Mouse (Mus musculus) forebrain, embryonic 16.5 days (tissue): ENCODE measurements at regions not wholly inside any gene's neighbourhood (a gene's known extent, or its start where the extent isn't known, plus 50 kb on each side); places are given as distances from the start of the nearest gene placed in this dataset.

ENCODE experiments used
- ATAC-seq: fragments of 200-750 bp; cut with Nextera tagmentation; 2 replicates; pipeline ENCODE4 v1.8.0; 2017; ENCODE audit warnings: mild to moderate bottlenecking, moderate library complexity
- H3K27ac ChIP-seq: fragments of 300-500 bp; sonication (generic); 2 replicates; pipeline ENCODE4 v1.5.1; 2014; ENCODE audit warnings: low read length, control low read depth
- H3K27me3 ChIP-seq: fragments of 300-500 bp; sonication (generic); replicated peaks from 2 replicates; pipeline ENCODE4 v1.6.1; 2014; ENCODE audit warnings: low read length; ENCODE audit not compliant: control insufficient read depth, insufficient read depth
- H3K36me3 ChIP-seq: fragments of 300-500 bp; sonication (generic); 2 replicates; pipeline ENCODE4 v1.6.1; 2014; ENCODE audit not compliant: control insufficient read depth, insufficient read depth
- H3K4me1 ChIP-seq: fragments of 300-500 bp; sonication (generic); replicated peaks from 2 replicates; pipeline ENCODE4 v1.6.1; 2014; ENCODE audit warnings: low read length; ENCODE audit not compliant: control insufficient read depth, insufficient read depth
- H3K4me2 ChIP-seq: fragments of 300-500 bp; sonication (generic); 2 replicates; pipeline ENCODE4 v1.6.1; 2014; ENCODE audit warnings: mild to moderate bottlenecking, low read length, control low read depth
- H3K4me3 ChIP-seq: fragments of 300-500 bp; sonication (generic); replicated peaks from 2 replicates; pipeline ENCODE4 v1.5.1; 2014; ENCODE audit warnings: mild to moderate bottlenecking, low read length, control low read depth
- H3K9ac ChIP-seq: fragments of 300-500 bp; sonication (generic); replicated peaks from 2 replicates; pipeline ENCODE4 v1.6.1; 2014; ENCODE audit warnings: low read depth, low read length, control low read depth
- H3K9me3 ChIP-seq: fragments of 300-500 bp; sonication (generic); 2 replicates; pipeline ENCODE4 v1.6.1; 2016; ENCODE audit warnings: low read length; ENCODE audit not compliant: control insufficient read depth
- WGBS: fragments of 180-500 bp; shearing (Covaris S2); extraction: QIAGEN DNeasy Blood & Tissue Kit; methylation state at CpG from one replicate; pipeline ENCODE4 v1.1.7; 2014; 5-methylcytosine and 5-hydroxymethylcytosine counted together

DNA sequence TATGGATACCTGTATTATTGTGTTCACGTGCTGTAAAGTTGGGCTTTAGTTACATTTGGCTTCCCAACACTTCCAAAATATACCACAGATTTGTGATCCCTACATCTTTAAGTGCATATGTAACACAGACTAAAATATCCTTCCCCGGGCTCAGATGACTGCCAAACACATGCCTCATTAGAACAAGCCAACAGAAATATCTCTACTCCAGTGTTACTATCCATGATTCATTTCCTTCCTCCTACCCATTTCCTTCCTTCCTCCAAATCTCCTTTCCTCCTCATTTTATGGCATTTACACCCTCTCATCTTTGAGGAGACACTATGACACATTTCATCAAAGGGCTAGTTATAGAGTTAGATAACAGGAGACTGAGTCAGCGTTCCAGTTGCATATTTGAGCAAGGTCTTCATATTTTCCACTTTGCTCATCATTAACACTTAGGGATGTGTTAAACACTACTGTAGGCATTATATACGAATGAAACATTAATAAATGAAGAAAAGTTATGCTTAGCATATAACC lies 1144.4 kb upstream of the Cited2 start:
- Histone ChIP-seq H3K4me1 (no peaks in the 10 kb centered on the region), H3K4me3 (no peak overlapping the region), H3K4me2 (no peak overlapping the region), H3K27ac (no peak overlapping the region), H3K9ac (no peak overlapping the region), H3K36me3 (no peaks in the 10 kb centered on the region), H3K9me3 (no peaks in the 10 kb centered on the region), H3K27me3 (no peaks in the 10 kb centered on the region)
- 86% methylated on average over 4 of the region's 4 CpGs for WGBS
- no peak for ATAC-seq

DNA sequence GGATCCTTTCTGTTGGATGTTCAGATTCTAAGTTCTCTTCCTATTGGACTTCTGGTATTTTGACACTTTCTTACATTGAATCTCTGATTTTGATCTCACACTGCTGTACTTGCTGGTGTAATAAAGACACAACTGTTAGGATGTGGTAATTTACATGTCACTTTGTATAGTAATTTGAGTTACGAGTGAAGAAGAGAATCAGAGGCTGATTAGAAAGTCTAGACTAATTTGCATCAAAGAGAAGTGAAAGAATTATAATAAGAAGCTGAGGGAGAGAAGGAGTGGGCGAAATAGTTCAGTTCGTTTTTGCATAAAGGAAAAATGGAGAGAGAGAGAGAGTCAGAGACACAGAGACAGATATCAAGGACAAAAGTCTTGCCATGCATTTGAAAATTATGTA lies 1142.8 kb upstream of the Cited2 start:
- Histone ChIP-seq H3K27me3 (no peaks in the 10 kb centered on the region), H3K9ac (no peak overlapping the region), H3K4me1 (no peaks in the 10 kb centered on the region), H3K9me3 (no peaks in the 10 kb centered on the region), H3K4me3 (no peak overlapping the region), H3K4me2 (no peak overlapping the region), H3K36me3 (no peaks in the 10 kb centered on the region), H3K27ac (no peak overlapping the region)
- 34% methylated on average over 3 of the region's 3 CpGs for WGBS
- peak; percentile 40; the same call in 1 of the 2 replicates for ATAC-seq

DNA sequence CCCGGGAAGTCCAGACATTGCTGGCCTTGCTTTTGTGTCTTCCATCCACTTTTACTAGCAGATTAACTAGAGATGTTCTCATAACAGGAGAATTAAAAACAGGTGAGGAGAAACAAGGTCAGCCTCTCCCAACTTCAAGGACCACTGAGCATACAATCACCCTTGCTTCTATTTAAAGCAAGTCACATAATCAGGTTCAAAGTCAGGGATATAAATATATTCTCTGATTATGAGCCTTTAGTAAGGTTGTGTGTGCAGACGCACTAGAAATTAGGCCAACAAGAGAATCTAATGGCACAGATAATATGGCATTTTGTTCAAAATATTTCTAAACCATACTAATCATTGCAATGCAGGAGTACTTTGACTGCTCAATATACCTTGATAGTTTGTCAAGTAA lies 1134.2 kb upstream of the Cited2 start:
- ATAC-seq: no peak
- WGBS: 89% methylated on average over 2 of the region's 2 CpGs
- Histone ChIP-seq H3K9me3 (no peaks in the 10 kb centered on the region), H3K4me2 (no peak overlapping the region), H3K4me3 (no peak overlapping the region), H3K27me3 (no peaks in the 10 kb centered on the region), H3K9ac (no peak overlapping the region), H3K4me1 (no peaks in the 10 kb centered on the region), H3K27ac (no peak overlapping the region), H3K36me3 (no peaks in the 10 kb centered on the region)

- 64% methylated on average over 3 of the region's 3 CpGs for WGBS
- no peaks in the 10 kb centered on the region for H3K9me3 ChIP-seq
- no peak overlapping the region for H3K9ac ChIP-seq
- no peak overlapping the region for H3K4me2 ChIP-seq
- H3K4me1 ChIP-seq: no peaks in the 10 kb centered on the region
- H3K4me3 ChIP-seq: no peak overlapping the region
- H3K27ac ChIP-seq: no peak overlapping the region
- no peak for ATAC-seq
- no peaks in the 10 kb centered on the region for H3K27me3 ChIP-seq
- no peaks in the 10 kb centered on the region for H3K36me3 ChIP-seq
Observed at GRCm38 (mm10) chr10:16589399-16589798, 1133.6 kb upstream of the Cited2 start.

- no peak overlapping the region for H3K27ac ChIP-seq
- H3K4me2 ChIP-seq: no peak overlapping the region
- no peaks in the 10 kb centered on the region for H3K9me3 ChIP-seq
- WGBS: 87% methylated on average over 4 of the region's 4 CpGs
- ATAC-seq: no peak
- H3K4me1 ChIP-seq: no peaks in the 10 kb centered on the region
- H3K27me3 ChIP-seq: no peaks in the 10 kb centered on the region
- H3K4me3 ChIP-seq: no peak overlapping the region
- no peaks in the 10 kb centered on the region for H3K36me3 ChIP-seq
- H3K9ac ChIP-seq: no peak overlapping the region
Observed at GRCm38 (mm10) chr10:16592870-16593269, 1130.1 kb upstream of the Cited2 start.

- WGBS: 89% methylated on average over 1 of the region's 1 CpGs
- no peaks in the 10 kb centered on the region for H3K9me3 ChIP-seq
- H3K4me1 ChIP-seq: no peaks in the 10 kb centered on the region
- no peak for ATAC-seq
- H3K4me2 ChIP-seq: no peak overlapping the region
- no peak overlapping the region for H3K27ac ChIP-seq
- H3K4me3 ChIP-seq: no peak overlapping the region
- no peaks in the 10 kb centered on the region for H3K36me3 ChIP-seq
- no peak overlapping the region for H3K9ac ChIP-seq
- no peaks in the 10 kb centered on the region for H3K27me3 ChIP-seq
Observed at GRCm38 (mm10) chr10:16600041-16600440, 1123.0 kb upstream of the Cited2 start.

- H3K4me3 ChIP-seq: no peak overlapping the region
- H3K27me3 ChIP-seq: no peaks in the 10 kb centered on the region
- no peaks in the 10 kb centered on the region for H3K4me1 ChIP-seq
- no peaks in the 10 kb centered on the region for H3K9me3 ChIP-seq
- WGBS: 90% methylated on average over 10 of the region's 10 CpGs
- no peak overlapping the region for H3K27ac ChIP-seq
- no peak overlapping the region for H3K4me2 ChIP-seq
- no peak overlapping the region for H3K9ac ChIP-seq
- H3K36me3 ChIP-seq: no peaks in the 10 kb centered on the region
- ATAC-seq: no peak
Observed at GRCm38 (mm10) chr10:16600551-16601224, 1122.3 kb upstream of the Cited2 start.

DNA sequence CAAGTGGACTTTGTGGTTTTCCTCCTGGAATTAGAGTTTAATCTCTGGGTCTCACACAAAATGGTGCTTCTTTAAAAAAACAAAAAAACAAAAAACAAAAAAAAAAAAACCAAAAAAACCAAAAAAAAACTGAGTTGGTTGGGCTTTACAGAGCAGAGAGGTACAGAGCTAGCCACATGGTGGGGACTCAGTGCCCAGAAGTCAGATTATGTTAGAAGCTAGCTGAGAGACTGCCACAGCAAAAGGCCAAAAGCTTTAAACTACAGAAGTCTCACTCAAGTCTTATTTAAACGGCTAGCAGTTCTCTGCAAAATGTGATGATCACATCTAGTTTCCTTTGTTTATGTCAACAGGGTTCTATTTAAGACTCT lies 1121.8 kb upstream of the Cited2 start:
- Histone ChIP-seq H3K9me3 (no peaks in the 10 kb centered on the region), H3K4me3 (no peak overlapping the region), H3K4me2 (no peak overlapping the region), H3K27me3 (no peaks in the 10 kb centered on the region), H3K9ac (no peak overlapping the region), H3K4me1 (no peaks in the 10 kb centered on the region), H3K27ac (no peak overlapping the region), H3K36me3 (no peaks in the 10 kb centered on the region)
- no peak for ATAC-seq
- WGBS: 61% methylated on average over 1 of the region's 1 CpGs

DNA sequence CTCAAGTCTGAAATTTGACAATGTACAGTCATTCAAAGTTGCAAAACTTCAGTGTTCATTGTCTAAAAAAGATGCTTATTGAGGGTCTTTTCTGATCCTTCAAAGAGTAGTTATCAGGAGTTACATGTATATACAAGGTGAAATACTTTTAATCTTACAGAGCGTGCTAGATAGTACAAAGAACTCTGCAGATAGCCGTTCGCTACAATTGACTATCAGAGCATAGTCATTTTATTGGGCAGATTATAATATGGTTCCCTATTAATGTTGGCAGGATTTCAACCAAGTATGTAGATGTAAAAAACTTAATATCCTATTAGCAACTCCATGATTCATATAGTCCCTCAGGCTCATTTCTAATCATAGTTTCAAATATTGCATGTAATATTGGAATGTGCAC lies 1114.7 kb upstream of the Cited2 start:
- no peaks in the 10 kb centered on the region for H3K9me3 ChIP-seq
- no peak overlapping the region for H3K4me2 ChIP-seq
- no peak overlapping the region for H3K9ac ChIP-seq
- H3K36me3 ChIP-seq: no peaks in the 10 kb centered on the region
- no peak for ATAC-seq
- WGBS: 94% methylated on average over 3 of the region's 3 CpGs
- H3K4me1 ChIP-seq: no peaks in the 10 kb centered on the region
- no peak overlapping the region for H3K27ac ChIP-seq
- H3K27me3 ChIP-seq: no peaks in the 10 kb centered on the region
- H3K4me3 ChIP-seq: no peak overlapping the region

DNA sequence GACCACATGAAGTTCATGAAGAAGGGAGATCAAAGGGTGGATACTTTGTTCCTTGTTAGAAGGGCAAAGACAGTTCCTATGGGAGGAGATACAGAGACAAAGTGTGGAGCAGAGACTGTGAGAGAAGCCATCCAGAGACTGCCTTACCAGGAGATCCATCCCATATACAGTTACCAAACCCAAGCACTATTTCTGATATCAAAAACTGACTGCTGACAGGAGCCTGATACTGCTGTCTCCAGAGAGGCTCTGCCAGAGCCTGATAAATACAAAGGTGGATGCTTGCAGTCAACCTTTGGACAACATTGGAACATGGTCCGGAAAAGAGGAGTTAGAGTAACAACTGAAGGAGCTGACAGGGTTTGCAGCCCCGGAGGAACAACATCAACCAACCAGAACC lies 1104.3 kb upstream of the Cited2 start:
- H3K9ac ChIP-seq: no peak overlapping the region
- no peak overlapping the region for H3K27ac ChIP-seq
- ATAC-seq: no peak
- no peaks in the 10 kb centered on the region for H3K4me1 ChIP-seq
- H3K27me3 ChIP-seq: no peaks in the 10 kb centered on the region
- H3K4me3 ChIP-seq: no peak overlapping the region
- H3K9me3 ChIP-seq: peaks cover 3% of the 10 kb centered on the region; the same call in 1 of the 2 replicates
- H3K4me2 ChIP-seq: no peak overlapping the region
- no peaks in the 10 kb centered on the region for H3K36me3 ChIP-seq
- WGBS: 96% methylated on average over 2 of the region's 2 CpGs
